Mouse (Mus musculus): ENCODE data around the gene Trp53. TPM values are rescaled to one million over a fixed set of nuclear protein-coding genes. Genes with fewer than 3 reads are reported as not detected.

The Trp53 gene
- polyA plus RNA-seq, 1 experiment from 2014 or later: 55.8 TPM

- 4% methylated on average over 15 of the region's 15 CpGs for WGBS (ENCODE audit: insufficient replicate concordance)
Observed at GRCm38 (mm10) chr11:69547071-69547470, 33.1 kb upstream of the Trp53 start.

GRCm38 (mm10) chr11:69549060-69549656 is 31.0 kb upstream of the Trp53 start, which contains the start of gene Dnah2:
TSS of gene Dnah2 (minus strand) at chr11:69549110.
- Histone ChIP-seq H3K9me3 (replicated peaks; ENCODE audit: control insufficient read depth, low read length) (no peaks in the 10 kb centered on the region), H3K4me3 (ENCODE audit: low read depth, low read length) (no peak within 1 kb of the TSS), H3K4me1 (ENCODE audit: control insufficient read depth, low read depth, low read length) (peaks cover 12% of the 10 kb centered on the region), H3K27me3 (ENCODE audit: control insufficient read depth, insufficient read depth, low read depth, low read length) (peaks cover 40% of the 10 kb centered on the region), H3K9ac (ENCODE audit: low read depth, low read length) (no peak within 1 kb of the TSS), H3K27ac (ENCODE audit: low read length) (no peak within 1 kb of the TSS), H3K4me2 (ENCODE audit: low read depth, low read length) (no peak within 1 kb of the TSS), H3K36me3 (ENCODE audit: control insufficient read depth, insufficient read depth) (no peaks in the 10 kb centered on the region)
- no peak for ATAC-seq (ENCODE audit: low read depth)
- 49% methylated on average over 12 of the region's 12 CpGs for WGBS (ENCODE audit: insufficient replicate concordance)

More at GRCm38 (mm10) chr11:69547071-69547470, 33.1 kb upstream of the Trp53 start:
- no peaks in the 10 kb centered on the region for H3K36me3 ChIP-seq (ENCODE audit: control insufficient read depth, insufficient read depth)
- H3K4me1 ChIP-seq (ENCODE audit: control insufficient read depth, low read depth, low read length): peaks cover 12% of the 10 kb centered on the region
- H3K27me3 ChIP-seq (ENCODE audit: control insufficient read depth, insufficient read depth, low read depth, low read length): peaks cover 40% of the 10 kb centered on the region
- H3K9ac ChIP-seq (ENCODE audit: low read depth, low read length): peak overlapping the region; percentile 44
- H3K9me3 ChIP-seq (replicated peaks; ENCODE audit: control insufficient read depth, low read length): no peaks in the 10 kb centered on the region
- H3K4me2 ChIP-seq (ENCODE audit: low read depth, low read length): peak overlapping the region; percentile 85
- H3K27ac ChIP-seq (ENCODE audit: low read length): no peak overlapping the region
- no peak for ATAC-seq (ENCODE audit: low read depth)
- H3K4me3 ChIP-seq (ENCODE audit: low read depth, low read length): peak overlapping the region; percentile 58

- H3K4me2 ChIP-seq (ENCODE audit: low read depth, low read length): no peak overlapping the region
- no peak for ATAC-seq (ENCODE audit: low read depth)
- H3K36me3 ChIP-seq (ENCODE audit: control insufficient read depth, insufficient read depth): no peaks in the 10 kb centered on the region
- H3K4me3 ChIP-seq (ENCODE audit: low read depth, low read length): no peak overlapping the region
- H3K27me3 ChIP-seq (ENCODE audit: control insufficient read depth, insufficient read depth, low read depth, low read length): peaks cover 38% of the 10 kb centered on the region
- WGBS (ENCODE audit: insufficient replicate concordance): 57% methylated on average over 4 of the region's 4 CpGs
- H3K27ac ChIP-seq (ENCODE audit: low read length): no peak overlapping the region
- H3K9me3 ChIP-seq (replicated peaks; ENCODE audit: control insufficient read depth, low read length): no peaks in the 10 kb centered on the region
- H3K4me1 ChIP-seq (ENCODE audit: control insufficient read depth, low read depth, low read length): peaks cover 12% of the 10 kb centered on the region
- no peak overlapping the region for H3K9ac ChIP-seq (ENCODE audit: low read depth, low read length)
Observed at GRCm38 (mm10) chr11:69551310-69551709, 28.8 kb upstream of the Trp53 start.

- ATAC-seq (ENCODE audit: low read depth): no peak
- WGBS (ENCODE audit: insufficient replicate concordance): 42% methylated on average over 14 of the region's 14 CpGs
- H3K36me3 ChIP-seq (ENCODE audit: control insufficient read depth, insufficient read depth): no peaks in the 10 kb centered on the region
- no peak overlapping the region for H3K4me3 ChIP-seq (ENCODE audit: low read depth, low read length)
- no peak overlapping the region for H3K9ac ChIP-seq (ENCODE audit: low read depth, low read length)
- no peak overlapping the region for H3K27ac ChIP-seq (ENCODE audit: low read length)
- H3K9me3 ChIP-seq (replicated peaks; ENCODE audit: control insufficient read depth, low read length): no peaks in the 10 kb centered on the region
- H3K4me1 ChIP-seq (ENCODE audit: control insufficient read depth, low read depth, low read length): no peaks in the 10 kb centered on the region; the same call in 1 of the 2 replicates
- H3K27me3 ChIP-seq (ENCODE audit: control insufficient read depth, insufficient read depth, low read depth, low read length): peaks cover 34% of the 10 kb centered on the region
- no peak overlapping the region for H3K4me2 ChIP-seq (ENCODE audit: low read depth, low read length)
Observed at GRCm38 (mm10) chr11:69552622-69553340, 27.4 kb upstream of the Trp53 start.

- no peaks in the 10 kb centered on the region for H3K36me3 ChIP-seq (ENCODE audit: control insufficient read depth, insufficient read depth)
- 51% methylated on average over 2 of the region's 2 CpGs for WGBS (ENCODE audit: insufficient replicate concordance)
- H3K4me1 ChIP-seq (ENCODE audit: control insufficient read depth, low read depth, low read length): no peaks in the 10 kb centered on the region; the same call in 1 of the 2 replicates
- no peak overlapping the region for H3K4me2 ChIP-seq (ENCODE audit: low read depth, low read length)
- no peak overlapping the region for H3K9ac ChIP-seq (ENCODE audit: low read depth, low read length)
- no peak overlapping the region for H3K4me3 ChIP-seq (ENCODE audit: low read depth, low read length)
- no peak for ATAC-seq (ENCODE audit: low read depth)
- no peaks in the 10 kb centered on the region for H3K9me3 ChIP-seq (replicated peaks; ENCODE audit: control insufficient read depth, low read length)
- no peak overlapping the region for H3K27ac ChIP-seq (ENCODE audit: low read length)
- peaks cover 32% of the 10 kb centered on the region for H3K27me3 ChIP-seq (ENCODE audit: control insufficient read depth, insufficient read depth, low read depth, low read length)
Observed at GRCm38 (mm10) chr11:69553341-69553721, 26.8 kb upstream of the Trp53 start.

GRCm38 (mm10) chr11:69554539-69555140 is 25.5 kb upstream of the Trp53 start:
- Histone ChIP-seq H3K27me3 (ENCODE audit: control insufficient read depth, insufficient read depth, low read depth, low read length) (peaks cover 35% of the 10 kb centered on the region), H3K4me1 (ENCODE audit: control insufficient read depth, low read depth, low read length) (peaks cover 8% of the 10 kb centered on the region), H3K36me3 (ENCODE audit: control insufficient read depth, insufficient read depth) (no peaks in the 10 kb centered on the region), H3K4me3 (ENCODE audit: low read depth, low read length) (no peak overlapping the region), H3K9ac (ENCODE audit: low read depth, low read length) (no peak overlapping the region), H3K27ac (ENCODE audit: low read length) (no peak overlapping the region), H3K9me3 (replicated peaks; ENCODE audit: control insufficient read depth, low read length) (no peaks in the 10 kb centered on the region), H3K4me2 (ENCODE audit: low read depth, low read length) (no peak overlapping the region)
- ATAC-seq (ENCODE audit: low read depth): no peak
- 43% methylated on average over 5 of the region's 5 CpGs for WGBS (ENCODE audit: insufficient replicate concordance)

- H3K36me3 ChIP-seq (ENCODE audit: control insufficient read depth, insufficient read depth): peaks cover 16% of the 10 kb centered on the region
- peaks cover 49% of the 10 kb centered on the region for H3K27me3 ChIP-seq (ENCODE audit: control insufficient read depth, insufficient read depth, low read depth, low read length)
- H3K9ac ChIP-seq (ENCODE audit: low read depth, low read length): no peak overlapping the region
- no peak overlapping the region for H3K4me3 ChIP-seq (ENCODE audit: low read depth, low read length)
- peaks cover 8% of the 10 kb centered on the region for H3K4me1 ChIP-seq (ENCODE audit: control insufficient read depth, low read depth, low read length)
- H3K9me3 ChIP-seq (replicated peaks; ENCODE audit: control insufficient read depth, low read length): no peaks in the 10 kb centered on the region
- no peak overlapping the region for H3K4me2 ChIP-seq (ENCODE audit: low read depth, low read length)
- no peak for ATAC-seq (ENCODE audit: low read depth)
- WGBS (ENCODE audit: insufficient replicate concordance): 48% methylated on average over 14 of the region's 14 CpGs
- no peak overlapping the region for H3K27ac ChIP-seq (ENCODE audit: low read length)
Observed at GRCm38 (mm10) chr11:69557381-69557958, 22.7 kb upstream of the Trp53 start.

- Histone ChIP-seq H3K27ac (ENCODE audit: low read length) (no peak overlapping the region), H3K9ac (ENCODE audit: low read depth, low read length) (no peak overlapping the region), H3K27me3 (ENCODE audit: control insufficient read depth, insufficient read depth, low read depth, low read length) (peaks cover 49% of the 10 kb centered on the region), H3K4me3 (ENCODE audit: low read depth, low read length) (no peak overlapping the region), H3K36me3 (ENCODE audit: control insufficient read depth, insufficient read depth) (peaks cover 20% of the 10 kb centered on the region), H3K4me1 (ENCODE audit: control insufficient read depth, low read depth, low read length) (peaks cover 8% of the 10 kb centered on the region), H3K9me3 (replicated peaks; ENCODE audit: control insufficient read depth, low read length) (no peaks in the 10 kb centered on the region), H3K4me2 (ENCODE audit: low read depth, low read length) (no peak overlapping the region)
- no peak for ATAC-seq (ENCODE audit: low read depth)
- 10% methylated on average over 6 of the region's 6 CpGs for WGBS (ENCODE audit: insufficient replicate concordance)
Observed at GRCm38 (mm10) chr11:69558756-69559155, 21.4 kb upstream of the Trp53 start.

Measured in liver, embryonic 16.5 days (tissue).